8 mouse cellular contexts compared by ENCODE assay signal in genomic region chr6:85153970-85154540, GRCm38 (mm10). TPM values are rescaled to one million over a fixed set of nuclear protein-coding genes. Genes with fewer than 3 reads are reported as not detected.
DNase-seq lines count a peak whose midpoint lies in the region; TF ChIP-seq lines count a peak whose summit lies in the region.

No protein-coding gene starts in this region.

- H3K27ac ChIP-seq in CH12.LX (ENCODE audit: insufficient read depth, low read depth): no peak overlapping the region
- H3K27ac ChIP-seq in forebrain, embryonic 10.5 days: peak overlapping the region; percentile 58; the same call in 1 of the 2 replicates

- no peak overlapping the region for H3K4me3 ChIP-seq in CH12.LX (replicated peaks in 1 of 3; ENCODE audit: low read depth in 2 of 3, low read length in 2 of 3, poor library complexity in 1 of 3)
- no peak overlapping the region for H3K4me3 ChIP-seq in forebrain, embryonic 10.5 days
- H3K4me3 ChIP-seq in lung, adult 2 months (replicated peaks; ENCODE audit: extremely low read depth, low read depth, low read length): no peak overlapping the region

- no peak for TF ChIP-seq EP300 in CH12.LX (IDR thresholded peaks at IDR 0.05; ENCODE audit: low read length)

- peak; percentile 58 for TF ChIP-seq RAD21 in CH12.LX (IDR thresholded peaks at IDR 0.05; ENCODE audit: low read depth, low read length)

- H3K4me1 ChIP-seq in CH12.LX (ENCODE audit: control insufficient read depth in 1 of 2, insufficient read depth in 2 of 2): 0 out of 4 replicates have a peak, but pooled peaks cover 0 to 3% of the 10 kb centered on the region in 2 experiments
- peaks cover 28% of the 10 kb centered on the region for H3K4me1 ChIP-seq in forebrain, embryonic 10.5 days
- peaks cover 5% of the 10 kb centered on the region; the same call in 1 of the 2 replicates for H3K4me1 ChIP-seq in lung, adult 2 months (ENCODE audit: control insufficient read depth, insufficient read depth, low read length)

- TF ChIP-seq POLR2A in CH12.LX (IDR thresholded peaks at IDR 0.05; ENCODE audit: low read depth, low read length): no peak
- no peak for TF ChIP-seq POLR2A in lung, adult 2 months (IDR thresholded peaks at IDR 0.05; ENCODE audit: borderline replicate concordance, extremely low read depth, low read depth, low read length)

- no peaks in the 10 kb centered on the region for H3K36me3 ChIP-seq in CH12.LX (replicated peaks in 1 of 2; ENCODE audit: control insufficient read depth in 1 of 2, insufficient read depth in 1 of 2, low read length in 1 of 2)
- H3K36me3 ChIP-seq in forebrain, embryonic 10.5 days (replicated peaks): no peaks in the 10 kb centered on the region

- H3K4me2 ChIP-seq in CH12.LX (ENCODE audit: insufficient read depth, low read depth, poor library complexity, severe bottlenecking): no peak overlapping the region

- in situ Hi-C loops in CH12.LX (cut with MboI; ENCODE audit: low pct_ligation_motif_present, low pct_unique_long_range_greater_than_20kb, low sequenced_read_pairs): no loop called here

- dilution Hi-C loops in CH12.LX (cut with MboI; ENCODE audit: extremely low pct_ligation_motif_present, extremely low pct_unique_long_range_greater_than_20kb, low sequenced_read_pairs): no loop called here

- peaks cover 31% of the 10 kb centered on the region for H3K27me3 ChIP-seq in CH12.LX (replicated peaks)
- H3K27me3 ChIP-seq in forebrain, embryonic 10.5 days (ENCODE audit: poor library complexity, severe bottlenecking): peaks cover 8% of the 10 kb centered on the region

- no peaks in the 10 kb centered on the region for H3K9me3 ChIP-seq in CH12.LX (replicated peaks; ENCODE audit: low read length)
- no peaks in the 10 kb centered on the region for H3K9me3 ChIP-seq in forebrain, embryonic 10.5 days

- DNase-seq in CH12.LX (ENCODE audit: extremely low read depth): peak; percentile 70
- DNase-seq in brain, adult 2 months (ENCODE audit: low read depth, low spot score): peak; percentile 95
- peak; percentile 79 for DNase-seq in forebrain, embryonic 10.5 days (ENCODE audit: extremely low spot score, low spot score)
- peak; percentile 78 for DNase-seq in heart, postnatal 4 days
- DNase-seq in layer of hippocampus, adult 11-12 months (ENCODE audit: low spot score): peak; percentile 77
- DNase-seq in lung, adult 2 months: peak; percentile 56
- DNase-seq in ovary, postnatal 10 days (ENCODE audit: low spot score): peak; percentile 18
- DNase-seq in thymus, postnatal 25 days: peak; percentile 71

- H3K9ac ChIP-seq in CH12.LX (ENCODE audit: insufficient read depth, low read depth): no peak overlapping the region

- no peaks in the 10 kb centered on the region for H3K79me2 ChIP-seq in CH12.LX (replicated peaks; ENCODE audit: control insufficient read depth, extremely low read depth, insufficient read depth, poor library complexity, severe bottlenecking)

- 8% methylated on average over 9 of the region's 9 CpGs for WGBS in forebrain, embryonic 10.5 days
- WGBS in lung, adult 2 months: 16% methylated on average over 9 of the region's 9 CpGs

- peak; percentile 30 to 96; a peak in 3 of 4 replicates for TF ChIP-seq CTCF in CH12.LX (conservative IDR thresholded peaks at IDR 0.05 in 1 of 2, IDR thresholded peaks at IDR 0.05 in 1 of 2; ENCODE audit: low read depth in 2 of 2, low read length in 2 of 2)
- TF ChIP-seq CTCF in lung, adult 2 months (IDR thresholded peaks at IDR 0.05; ENCODE audit: insufficient read depth, low read length): peak; percentile 60

TF ChIP-seq in CH12.LX, 34 proteins besides CTCF, POLR2A, EP300 and RAD21:
- TF ChIP-seq MYC (IDR thresholded peaks at IDR 0.05; ENCODE audit: low read depth, low read length) (no peak), KAT2A (IDR thresholded peaks at IDR 0.05; ENCODE audit: insufficient replicate concordance, low read length) (no peak), NELFE (IDR thresholded peaks at IDR 0.05; ENCODE audit: low read depth, low read length) (peak; percentile 49; the same call in 1 of the 2 replicates), SMC3 (IDR thresholded peaks at IDR 0.05; ENCODE audit: low read depth, low read length) (peak; percentile 61)

RNA-seq across cellular contexts. Expression of gene Spr, which starts 16.5 kb away (rescaled TPM):
- total RNA-seq in CH12.LX (2012; rRNA removed): 64.4 and 70.8 TPM in 2 replicates
- total RNA-seq in CH12.LX (2014; rRNA removed): 42.8 and 44.3 TPM in 2 replicates
- polyA plus RNA-seq in CH12.LX (2012; ENCODE audit: insufficient read length, low read depth): 69.3 and 76.7 TPM in 2 replicates
- 57.4 and 59.1 TPM in 2 replicates for polyA plus RNA-seq in forebrain, embryonic 10.5 days (2016; fragmentation: Nextera tagmentation; extraction: Ambion mirVana)
- 10 to 100 TPM; 54.4 to 56.7 TPM for total RNA-seq in heart, postnatal 4 days (2021)
- polyA plus RNA-seq in lung, adult 2 months (2012; rRNA removed): 33.2 and 33.6 TPM in 2 replicates

RNA-seq across cellular contexts. Expression of gene Emx1, which starts 33.2 kb away (rescaled TPM):
- not detected in 2 replicates for total RNA-seq in CH12.LX (2012; rRNA removed)
- total RNA-seq in CH12.LX (2014; rRNA removed): not detected in 2 replicates
- polyA plus RNA-seq in CH12.LX (2012; ENCODE audit: insufficient read length, low read depth): not detected in 2 replicates
- 26.5 and 35.8 TPM in 2 replicates for polyA plus RNA-seq in forebrain, embryonic 10.5 days (2016; fragmentation: Nextera tagmentation; extraction: Ambion mirVana)
- not detected for total RNA-seq in heart, postnatal 4 days (2021)
- not detected in 2 replicates for polyA plus RNA-seq in lung, adult 2 months (2012; rRNA removed)

Comparison
In these comparisons a context has a peak if more than half of its experiments do, and no peak if none do; other contexts are left out.
1. DNase-seq: peak in every context shown above with its lines; median percentile 95 in brain, adult 2 months; 79 in forebrain, embryonic 10.5 days; 78 in heart, postnatal 4 days; 77 in layer of hippocampus, adult 11-12 months; 71 in thymus, postnatal 25 days; 70 in CH12.LX; 56 in lung, adult 2 months; 18 in ovary, postnatal 10 days.
2. RNA of gene Emx1, which starts 33.2 kb away (polyA plus RNA-seq): 26.5 to 35.8 TPM in forebrain, embryonic 10.5 days; not detected in CH12.LX and not detected in lung, adult 2 months; every median in the first group is over 10 times any median in the second.